Mouse (Mus musculus) retina, adult 2 months (tissue): ENCODE results near the gene Arpp21.

Experiments used
- DNase-seq: peaks from one replicate; pipeline ENCODE4 v3.0.0-alpha.2; 2012; ENCODE audit warnings: low read depth, low spot score

Gene Arpp21

GRCm38 (mm10) chr9:112231383-112231782 lies 4.4 kb downstream of the Arpp21 start:
- no peak for DNase-seq

GRCm38 (mm10) chr9:112230716-112231361 lies 4.9 kb downstream of the Arpp21 start:
- DNase-seq, result no peak

GRCm38 (mm10) chr9:112228470-112228869 lies 7.3 kb downstream of the Arpp21 start:
- no peak for DNase-seq

GRCm38 (mm10) chr9:112227174-112227573 lies 8.6 kb downstream of the Arpp21 start:
- DNase-seq, result no peak

GRCm38 (mm10) chr9:112226511-112226910 lies 9.2 kb downstream of the Arpp21 start:
- DNase-seq, result no peak

GRCm38 (mm10) chr9:112225046-112225445 lies 10.7 kb downstream of the Arpp21 start:
- no peak for DNase-seq

- DNase-seq, result no peak
These were observed 16.4 kb downstream of the Arpp21 start for GRCm38 (mm10) chr9:112219372-112219771.

GRCm38 (mm10) chr9:112218237-112218636 lies 17.5 kb downstream of the Arpp21 start:
- DNase-seq, result no peak

- DNase-seq, result no peak
These were observed 18.6 kb downstream of the Arpp21 start for GRCm38 (mm10) chr9:112217161-112217560.

- no peak for DNase-seq
These were observed 20.5 kb downstream of the Arpp21 start for GRCm38 (mm10) chr9:112215030-112215806.

- no peak for DNase-seq
These were observed 22.1 kb downstream of the Arpp21 start for GRCm38 (mm10) chr9:112213411-112214255.

- no peak for DNase-seq
These were observed 25.9 kb downstream of the Arpp21 start for GRCm38 (mm10) chr9:112209803-112210202.

- no peak for DNase-seq
These were observed 28.0 kb downstream of the Arpp21 start for GRCm38 (mm10) chr9:112207767-112208166.

- no peak for DNase-seq
These were observed 37.4 kb downstream of the Arpp21 start for GRCm38 (mm10) chr9:112198296-112198695.

- DNase-seq, result no peak
These were observed 41.7 kb downstream of the Arpp21 start for GRCm38 (mm10) chr9:112194049-112194448.

GRCm38 (mm10) chr9:112189394-112189793 lies 46.3 kb downstream of the Arpp21 start:
- no peak for DNase-seq

GRCm38 (mm10) chr9:112188358-112188893 lies 47.3 kb downstream of the Arpp21 start:
- no peak for DNase-seq

GRCm38 (mm10) chr9:112187667-112188066 lies 48.1 kb downstream of the Arpp21 start:
- DNase-seq, result no peak

- no peak for DNase-seq
These were observed 49.1 kb downstream of the Arpp21 start for GRCm38 (mm10) chr9:112186336-112187305.

GRCm38 (mm10) chr9:112185746-112186145 lies 50.0 kb downstream of the Arpp21 start:
- no peak for DNase-seq

- DNase-seq, result no peak
These were observed 53.0 kb downstream of the Arpp21 start for GRCm38 (mm10) chr9:112182738-112183137.
